Mouse (Mus musculus): ENCODE measurements at regions not wholly inside any gene's neighbourhood (a gene's known extent, or its start where the extent isn't known, plus 50 kb on each side); places are given as distances from the start of the nearest gene placed in this dataset.

GRCm38 (mm10) chr3:105172054-105172453, 105.4 kb downstream of the 4930564D02Rik start:
- TF ChIP-seq CTCF (IDR thresholded peaks at IDR 0.05; ENCODE audit: low read depth): no peak
- TF ChIP-seq EP300 (IDR thresholded peaks at IDR 0.05; ENCODE audit: low read depth): no peak

All from liver, postnatal 0 days (tissue).